Mouse (Mus musculus): ENCODE results near the gene Lifr.

The Lifr gene

DNA sequence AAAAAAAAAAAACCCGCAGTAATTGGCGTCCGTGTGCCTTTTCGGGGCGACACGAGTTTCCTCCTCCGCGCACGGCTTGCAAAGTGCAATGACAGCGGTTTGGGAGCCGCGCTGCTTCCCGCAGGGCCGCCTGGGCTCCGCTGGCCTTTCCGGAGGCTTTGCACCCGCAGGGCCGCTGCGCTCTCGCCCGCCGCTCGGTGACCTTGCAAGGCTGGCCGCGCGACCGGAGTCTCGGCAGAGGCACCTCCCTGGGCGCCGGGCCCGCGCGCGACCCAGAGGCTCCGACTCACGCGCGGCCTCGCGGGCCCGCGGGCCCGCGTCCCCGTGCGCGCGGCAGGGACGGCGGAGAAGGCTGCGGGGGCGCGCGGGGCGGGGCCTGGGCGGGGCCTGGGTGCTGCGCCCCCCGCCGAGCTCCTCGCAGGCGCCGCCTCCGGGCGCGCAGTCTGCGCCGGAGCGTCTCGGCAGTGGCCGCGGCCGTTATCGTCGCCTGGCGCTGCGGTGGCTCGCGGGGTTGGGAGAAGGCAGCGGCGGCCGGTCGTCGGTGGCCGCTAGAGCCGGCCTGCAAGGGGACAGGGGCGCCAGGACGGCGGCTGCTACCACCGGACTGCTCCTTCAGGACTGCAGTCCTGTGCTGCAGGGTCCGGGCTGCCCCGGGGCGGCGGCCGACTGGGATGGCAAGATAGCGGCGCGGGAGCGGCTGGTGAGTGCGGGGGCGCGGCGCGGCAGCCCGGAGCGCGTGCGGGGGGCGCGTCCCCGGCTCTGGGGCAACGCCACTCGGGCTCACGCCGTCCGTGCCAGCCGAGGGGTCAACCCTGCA, 38.9 kb downstream of the Lifr start:
- peak; percentile 86 for DNase-seq (ENCODE audit: low spot score)

DNA sequence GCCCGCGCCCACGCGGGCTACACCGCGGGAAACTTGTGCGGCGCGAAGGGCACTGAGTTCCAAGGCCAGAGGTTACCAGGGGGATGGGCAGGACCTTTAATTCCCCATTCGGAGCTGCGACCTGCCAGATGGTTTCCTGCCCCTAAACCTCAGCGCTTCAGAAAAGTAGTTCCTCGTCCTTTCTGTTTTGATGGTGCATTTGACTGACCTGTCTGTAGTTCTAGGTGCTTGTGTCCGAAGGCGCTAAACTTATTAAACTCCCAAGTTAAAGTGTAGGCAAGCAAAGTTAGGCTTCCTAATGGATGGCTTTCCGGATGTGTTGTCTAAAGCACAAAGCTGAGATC, 39.5 kb downstream of the Lifr start:
- peak; percentile 65 for DNase-seq (ENCODE audit: low spot score)

DNA sequence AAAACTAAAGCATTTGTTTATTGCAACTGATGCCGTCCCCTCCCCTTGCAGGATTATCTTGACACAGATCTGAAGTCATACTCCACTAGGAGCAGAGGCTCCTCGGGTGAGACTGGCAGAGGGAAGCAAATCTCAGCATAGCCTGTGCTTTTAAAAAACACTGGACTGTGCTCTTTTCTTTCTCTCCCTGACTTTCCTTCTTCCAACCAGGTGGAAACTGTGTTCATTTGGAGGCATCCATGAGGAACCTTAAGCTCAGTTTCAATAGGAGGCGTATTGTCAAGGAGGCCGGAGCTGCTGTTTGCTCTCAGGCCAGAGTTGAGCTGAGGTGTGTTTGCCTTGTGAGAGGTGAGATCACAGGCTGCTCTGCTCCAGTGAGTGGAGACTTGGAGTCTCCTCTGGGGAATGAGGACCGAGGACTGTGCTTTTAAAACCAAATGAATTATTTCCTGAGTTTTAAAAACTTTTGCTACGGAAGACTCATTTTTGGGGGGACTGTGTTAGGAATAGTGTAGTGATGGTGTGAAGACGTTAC, 40.3 kb downstream of the Lifr start:
- DNase-seq (ENCODE audit: low spot score): peak; percentile 28

DNA sequence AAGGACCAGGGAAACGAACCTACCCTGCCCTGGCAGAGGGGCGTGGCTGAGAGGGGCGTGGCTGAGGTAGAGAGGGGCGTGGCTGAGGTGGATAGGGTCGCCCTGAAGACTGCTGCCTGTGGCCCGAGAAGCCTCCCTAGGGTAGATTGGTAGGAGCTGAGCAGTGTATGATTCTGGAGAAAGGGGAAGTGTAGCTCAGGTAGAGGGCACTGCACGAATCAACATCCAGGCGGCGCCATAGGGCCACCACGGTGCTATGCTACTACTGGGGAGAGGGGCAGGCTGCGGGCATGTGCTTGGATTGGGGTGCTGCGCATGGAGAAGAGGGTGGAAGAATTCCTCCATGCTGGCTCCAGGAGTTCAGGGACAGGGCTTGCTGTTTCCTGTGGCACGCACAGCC, 42.3 kb downstream of the Lifr start:
- DNase-seq (ENCODE audit: low spot score): peak; percentile 27

DNA sequence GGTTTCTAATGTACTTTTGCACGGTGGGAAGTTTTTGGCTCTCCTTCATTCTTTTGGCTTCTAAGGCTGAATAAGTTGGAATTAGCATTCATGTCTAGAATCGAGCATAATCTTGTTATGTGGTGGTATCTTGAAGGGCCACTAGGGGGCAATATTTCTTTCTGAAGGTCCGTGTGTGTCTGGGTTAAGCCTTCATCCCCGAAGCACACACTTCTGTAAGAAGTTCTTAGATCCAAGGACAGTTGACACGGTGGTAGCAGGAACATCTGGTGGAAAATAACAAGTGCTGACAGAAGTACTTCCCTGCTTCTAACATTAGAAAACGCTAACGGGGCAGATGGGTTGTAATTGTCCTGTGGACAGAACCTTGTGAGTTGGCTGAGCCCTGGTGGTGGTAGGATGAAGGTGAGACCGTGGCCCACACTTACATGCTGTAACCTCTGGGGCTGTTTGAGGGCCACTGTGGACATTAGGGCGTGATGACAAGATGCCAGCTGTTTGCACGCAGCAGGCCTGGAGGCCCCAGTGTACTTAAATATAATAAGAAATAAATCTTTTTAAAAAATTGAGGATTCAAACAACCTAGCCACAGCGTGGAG, 44.1 kb downstream of the Lifr start:
- DNase-seq (ENCODE audit: low spot score): peak; percentile 81

DNA sequence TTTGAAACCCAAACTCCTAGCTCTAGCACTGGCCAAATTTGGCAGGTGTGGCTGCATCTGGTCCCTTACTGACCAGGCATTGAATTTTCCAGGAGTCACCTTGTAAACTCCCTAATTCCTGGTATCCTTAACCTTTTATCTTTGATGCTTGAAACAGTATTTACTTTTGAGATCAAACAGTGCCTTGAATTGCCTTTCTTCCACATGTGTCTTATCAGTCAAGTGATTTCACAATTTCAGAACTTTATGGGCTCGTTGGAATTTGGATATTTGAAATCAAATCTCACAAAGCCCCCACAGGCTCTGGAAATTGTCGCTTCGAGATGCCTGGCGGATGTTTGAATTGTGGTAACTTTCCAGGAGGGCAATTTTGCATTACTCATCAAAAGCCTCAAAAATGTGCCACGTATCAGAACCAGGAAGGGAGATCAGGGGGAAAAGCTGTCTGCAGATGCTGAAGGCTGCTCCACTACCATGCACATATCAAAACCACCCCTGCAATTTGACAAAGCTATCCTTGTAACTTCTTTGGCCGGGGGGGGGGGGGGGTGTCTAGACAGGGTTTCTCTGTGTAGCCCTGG, 45.7 kb downstream of the Lifr start:
- no peak for DNase-seq (ENCODE audit: low spot score)

DNA sequence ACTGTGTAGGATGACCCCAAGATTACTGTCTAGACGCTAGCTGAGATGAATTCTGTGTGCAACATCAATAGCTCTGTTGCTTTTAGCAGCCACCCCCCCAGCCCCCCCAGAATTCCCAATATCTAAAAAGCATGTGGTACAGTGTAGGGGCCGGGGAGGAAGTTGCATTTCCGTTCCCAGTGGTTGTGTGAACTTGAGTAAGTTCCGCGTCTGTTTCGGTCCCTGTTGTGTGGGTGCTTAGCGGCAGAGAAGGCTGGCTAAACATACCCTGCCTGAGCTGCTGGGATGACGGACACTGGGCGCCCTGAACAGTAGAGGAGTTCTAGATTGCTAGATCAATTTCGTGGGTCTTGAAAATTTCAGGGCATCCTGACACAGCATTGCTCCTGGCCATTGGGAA, 46.5 kb downstream of the Lifr start:
- DNase-seq (ENCODE audit: low spot score): no peak

DNA sequence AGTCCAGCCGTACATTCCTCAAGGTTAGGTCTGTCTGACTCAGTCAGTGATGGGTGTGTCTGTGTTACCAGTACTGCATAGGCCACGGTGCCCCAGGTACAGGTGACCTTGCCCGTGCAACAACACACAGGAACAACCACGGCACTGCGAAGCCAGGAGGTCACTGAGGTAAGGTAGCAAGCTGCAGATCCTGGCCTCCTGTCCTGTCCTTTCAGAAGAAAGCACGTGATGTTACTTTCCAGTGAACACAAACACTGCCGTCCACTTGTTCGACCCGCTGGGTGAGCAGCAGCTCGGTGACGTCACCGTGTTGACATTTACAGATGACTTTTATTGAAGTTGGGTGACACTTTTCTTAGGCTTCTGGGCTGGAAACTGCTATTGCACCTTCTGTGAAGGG, 47.2 kb downstream of the Lifr start:
- no peak for DNase-seq (ENCODE audit: low spot score)

DNA sequence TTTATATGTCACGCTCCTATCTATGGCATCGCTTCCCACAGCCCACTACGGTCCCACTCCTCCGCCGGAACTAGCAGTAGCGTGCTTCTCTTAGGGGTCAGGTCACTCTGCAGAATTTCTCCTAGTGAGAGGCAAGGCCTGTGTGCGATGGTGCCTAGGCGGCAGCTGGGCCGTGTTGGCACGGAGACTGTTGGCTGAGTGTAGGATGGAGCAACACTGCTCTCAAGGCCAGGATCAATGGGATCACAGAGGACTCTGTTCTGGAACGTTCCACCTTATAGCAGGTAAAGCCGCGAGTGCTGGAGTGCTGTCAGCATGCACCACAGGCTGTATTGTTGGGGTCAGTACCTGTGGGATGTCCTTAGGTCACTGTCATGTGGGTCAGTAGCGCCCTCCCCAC, 48.1 kb downstream of the Lifr start:
- no peak for DNase-seq (ENCODE audit: low spot score)

DNA sequence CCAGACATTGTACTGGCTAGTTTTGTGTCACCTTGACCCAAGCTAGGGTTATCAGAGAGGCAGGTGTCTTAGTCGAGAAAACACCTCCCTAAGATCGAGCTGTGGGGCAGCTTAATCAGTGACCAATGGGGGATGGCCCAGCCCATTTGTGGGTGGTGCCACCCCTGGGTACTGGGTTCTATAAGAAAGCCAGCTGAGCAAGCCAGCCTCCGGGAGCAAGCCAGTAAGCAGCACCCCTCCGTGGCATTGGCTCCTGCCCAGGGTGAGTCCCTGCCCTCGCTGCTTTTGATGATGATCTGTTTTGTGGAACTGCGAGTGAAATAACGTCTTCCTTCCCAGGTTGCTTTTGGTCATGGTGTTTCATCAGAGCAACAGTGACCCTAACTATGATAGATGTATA, 49.9 kb downstream of the Lifr start:
- DNase-seq (ENCODE audit: low spot score): no peak

DNA sequence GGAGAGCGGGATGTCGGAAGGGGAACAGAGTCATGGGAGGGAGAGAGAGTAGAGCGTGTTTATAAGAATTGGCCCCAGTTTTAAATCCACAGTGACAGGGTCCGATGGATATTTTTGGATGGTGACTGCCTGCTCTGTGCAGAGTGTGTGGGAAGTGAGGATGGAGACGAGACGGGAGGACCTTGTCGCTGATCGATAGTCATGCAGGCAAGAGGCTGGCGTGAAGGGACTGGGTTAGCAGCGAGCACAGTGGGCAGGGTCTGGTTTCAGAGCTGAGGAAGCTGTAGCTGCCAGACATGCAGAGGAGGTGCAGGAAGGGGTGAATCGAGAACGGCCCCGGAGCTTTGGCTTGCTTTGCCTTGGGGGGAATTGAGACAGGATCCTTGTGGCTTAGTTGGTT, 50.8 kb downstream of the Lifr start:
- no peak for DNase-seq (ENCODE audit: low spot score)

DNA sequence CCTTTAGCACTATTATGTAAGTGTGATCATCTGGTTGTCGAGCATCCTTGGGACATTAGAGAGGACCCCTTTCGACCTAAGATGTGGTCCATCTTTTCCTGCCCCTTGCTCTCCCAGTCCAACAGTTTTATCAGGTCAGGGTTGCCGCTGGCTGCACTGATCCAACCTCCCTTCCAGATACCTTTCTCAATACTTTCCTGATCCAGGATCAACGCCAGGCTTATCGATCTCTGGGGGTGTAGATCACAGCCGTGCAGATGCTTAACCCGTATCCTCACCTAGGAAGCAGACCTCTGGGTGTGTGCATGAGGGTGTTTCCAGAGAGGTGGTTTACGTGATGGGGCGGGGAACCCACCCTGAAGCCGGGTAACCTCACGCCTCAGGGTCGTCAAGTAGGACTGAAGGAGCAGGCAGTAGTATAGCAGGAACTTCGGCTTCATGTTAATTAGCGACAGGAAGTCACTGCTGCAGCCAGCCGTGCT, 53.3 kb downstream of the Lifr start:
- no peak for DNase-seq (ENCODE audit: low spot score)

DNA sequence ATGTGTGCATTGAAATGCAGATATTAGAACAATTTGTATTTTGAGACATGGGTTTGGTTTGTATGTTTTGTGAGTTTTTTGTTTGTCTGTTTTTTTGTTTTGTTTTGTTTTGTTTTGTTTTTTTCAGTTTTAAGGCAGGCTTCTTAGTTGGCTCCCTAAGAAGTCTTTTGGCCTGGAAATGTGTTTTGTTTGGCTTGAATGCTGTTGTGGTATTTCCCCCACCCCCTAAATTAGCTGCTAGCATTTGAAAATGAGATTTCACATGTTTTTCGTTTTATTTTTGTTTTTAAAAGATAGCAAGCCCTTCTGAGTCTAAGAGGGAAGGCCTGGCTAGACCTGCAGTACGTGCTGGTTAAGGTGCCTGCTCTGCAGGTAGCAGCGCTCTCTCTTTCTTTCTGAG, 54.1 kb downstream of the Lifr start:
- no peak for DNase-seq (ENCODE audit: low spot score)

DNA sequence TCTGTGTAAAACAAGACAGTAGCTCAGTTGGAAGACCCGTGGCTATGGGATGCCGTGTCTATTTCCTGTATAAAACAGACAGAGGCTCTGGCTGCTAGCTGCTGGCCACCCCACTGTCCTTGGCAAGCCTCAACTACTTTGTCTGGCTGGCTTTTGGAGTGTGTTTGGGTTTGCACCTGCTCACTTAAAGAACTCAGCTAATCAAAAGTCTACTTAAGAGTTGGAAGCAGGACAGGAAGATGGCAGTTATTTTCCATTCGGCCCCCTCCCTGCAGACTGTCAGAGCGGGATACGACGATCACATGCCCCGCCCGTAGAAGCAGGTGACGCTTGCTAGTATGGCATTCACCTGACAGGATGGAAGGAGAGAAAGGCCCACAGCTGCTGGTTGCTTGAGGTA, 54.5 kb downstream of the Lifr start:
- no peak for DNase-seq (ENCODE audit: low spot score)

DNA sequence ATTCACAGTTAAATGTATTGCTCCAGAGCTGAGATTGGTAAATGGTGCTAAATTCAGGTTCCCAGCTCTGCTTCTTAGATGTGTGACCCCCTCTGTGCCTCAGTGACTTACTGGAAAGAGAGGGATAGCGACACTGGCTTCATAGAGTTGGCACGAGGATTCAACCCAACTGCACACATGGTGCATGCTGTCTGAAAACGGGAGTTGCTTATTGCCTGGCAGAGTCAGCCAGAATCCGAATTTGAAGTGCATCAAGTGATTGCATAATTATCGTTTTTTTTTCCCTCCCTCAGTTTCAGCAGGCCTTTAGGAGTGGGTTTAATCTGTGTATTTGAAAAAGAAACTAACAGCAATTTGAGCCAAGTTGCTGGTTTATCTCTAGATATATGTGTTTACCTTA, 55.1 kb downstream of the Lifr start:
- DNase-seq (ENCODE audit: low spot score): no peak

DNA sequence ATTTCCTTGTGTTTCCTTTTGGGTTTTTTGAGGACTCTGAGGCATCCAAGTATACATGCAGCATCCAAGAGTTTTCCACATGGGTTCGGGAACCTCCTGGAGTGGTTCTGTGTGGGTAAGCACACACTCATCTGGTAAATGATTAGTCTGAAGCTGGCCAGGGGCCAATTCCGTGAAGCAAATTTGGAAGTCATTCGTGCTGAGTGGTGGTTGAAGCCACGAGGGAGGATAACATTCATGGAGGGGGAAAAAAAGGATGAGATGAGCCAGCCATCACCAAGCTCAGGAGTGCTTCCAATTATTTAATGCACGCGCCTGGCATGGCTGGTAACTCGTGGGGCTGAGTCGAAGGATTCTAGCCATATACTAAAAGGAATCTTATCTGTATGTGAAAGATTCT, 56.1 kb downstream of the Lifr start:
- no peak for DNase-seq (ENCODE audit: low spot score)

DNA sequence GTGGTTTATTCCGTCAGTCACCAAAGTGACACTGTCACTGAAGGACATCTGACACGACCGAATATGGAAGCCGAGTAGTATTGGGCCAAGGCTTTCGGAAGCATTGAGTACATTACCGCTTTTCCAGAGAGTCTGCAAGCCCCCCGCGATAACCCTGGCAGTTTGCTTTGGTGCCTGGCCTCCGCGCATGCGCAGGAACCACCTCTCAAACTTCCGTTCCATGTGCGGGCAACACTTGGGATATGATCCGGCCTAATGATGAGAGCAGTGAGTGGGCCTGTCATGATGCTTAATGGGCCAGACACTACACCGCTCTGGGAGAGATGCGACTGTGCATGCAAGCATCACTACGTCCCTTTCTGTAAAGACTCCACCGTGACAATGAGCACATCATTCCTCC, 59.4 kb downstream of the Lifr start:
- DNase-seq (ENCODE audit: low spot score): no peak

DNA sequence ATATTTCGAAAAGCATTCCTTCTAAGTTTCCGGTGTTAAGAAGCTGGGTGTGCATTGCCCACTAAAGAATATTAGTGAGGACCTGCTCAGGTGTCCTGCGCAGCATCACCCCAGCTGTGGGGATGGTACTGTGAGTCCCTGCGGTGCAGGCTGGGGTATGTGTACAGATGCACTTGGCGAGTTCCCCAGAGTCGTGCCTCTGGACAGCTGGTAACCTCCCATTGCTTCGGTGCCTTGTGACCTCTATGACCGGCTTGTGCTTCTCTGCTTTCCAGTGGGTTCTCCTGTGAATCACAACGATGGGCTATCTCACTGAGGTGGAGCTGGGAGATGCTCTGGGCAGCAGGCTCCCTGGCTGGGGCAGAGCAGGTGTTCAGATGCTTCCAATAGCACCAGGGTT, 60.2 kb downstream of the Lifr start:
- no peak for DNase-seq (ENCODE audit: low spot score)

DNA sequence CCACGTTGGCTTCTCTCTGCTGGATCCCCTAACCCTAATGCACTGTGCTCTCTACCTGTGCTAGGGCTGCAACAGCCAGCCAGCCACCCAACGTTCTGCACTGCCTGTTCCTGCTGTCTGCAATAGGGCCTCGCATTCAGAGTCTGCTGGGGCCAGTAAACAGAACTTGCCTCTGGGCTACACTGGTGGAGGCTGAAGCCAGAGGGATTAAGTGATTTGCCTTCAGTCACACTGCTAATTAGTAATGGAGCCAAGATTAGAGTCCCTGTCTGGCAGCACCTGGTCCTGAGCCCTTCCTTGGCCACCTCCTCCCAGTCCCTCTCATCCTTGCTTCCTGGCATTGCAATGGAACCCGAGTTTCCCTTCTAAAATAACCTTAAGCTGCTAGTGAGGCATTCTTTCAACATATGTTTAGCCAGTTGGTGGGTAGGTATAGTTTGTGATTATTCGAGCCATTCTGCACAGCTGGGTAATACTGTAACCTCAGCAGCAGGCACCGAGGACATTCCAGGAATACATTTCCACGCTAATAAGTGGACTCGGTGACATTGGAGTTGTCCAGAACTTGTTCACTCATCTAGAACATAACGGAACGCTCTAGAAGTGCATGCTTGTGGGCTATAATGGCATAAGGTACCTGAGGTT, 61.8 kb downstream of the Lifr start:
- DNase-seq (ENCODE audit: low spot score): no peak

DNA sequence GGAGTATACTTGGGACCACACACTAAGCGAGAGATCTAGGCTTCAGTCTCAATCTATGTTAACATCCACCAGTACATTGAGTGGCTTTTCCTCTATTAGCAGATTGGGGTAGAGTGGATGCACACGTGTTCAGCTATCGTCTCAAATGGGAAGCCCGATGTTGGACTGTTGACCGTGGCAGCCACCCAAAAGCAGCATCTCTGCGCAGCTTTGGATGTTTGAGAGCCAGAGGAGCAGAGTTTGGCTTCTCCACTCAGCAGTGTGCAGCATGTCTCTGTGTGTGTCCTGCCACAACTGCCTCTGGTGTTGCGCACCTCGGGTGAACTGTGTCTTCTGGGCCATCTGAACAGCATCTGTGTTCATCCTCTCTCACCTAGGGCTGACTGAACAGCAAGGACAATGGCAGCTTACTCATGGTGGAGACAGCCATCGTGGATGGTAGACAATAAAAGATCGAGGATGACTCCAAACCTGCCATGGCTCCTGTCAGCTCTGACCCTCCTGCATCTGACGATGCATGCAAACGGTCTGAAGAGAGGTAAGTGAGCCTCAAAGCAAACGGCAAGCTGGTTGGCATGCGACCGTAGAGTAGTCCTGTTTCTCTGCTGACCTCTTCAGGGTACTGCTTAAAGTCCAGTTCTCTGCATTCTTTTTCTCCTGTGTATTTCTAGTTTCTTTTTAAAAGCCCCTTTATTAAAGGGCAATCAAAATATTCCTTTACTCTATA, 63.8 kb downstream of the Lifr start:
- DNase-seq (ENCODE audit: low spot score): no peak

DNA sequence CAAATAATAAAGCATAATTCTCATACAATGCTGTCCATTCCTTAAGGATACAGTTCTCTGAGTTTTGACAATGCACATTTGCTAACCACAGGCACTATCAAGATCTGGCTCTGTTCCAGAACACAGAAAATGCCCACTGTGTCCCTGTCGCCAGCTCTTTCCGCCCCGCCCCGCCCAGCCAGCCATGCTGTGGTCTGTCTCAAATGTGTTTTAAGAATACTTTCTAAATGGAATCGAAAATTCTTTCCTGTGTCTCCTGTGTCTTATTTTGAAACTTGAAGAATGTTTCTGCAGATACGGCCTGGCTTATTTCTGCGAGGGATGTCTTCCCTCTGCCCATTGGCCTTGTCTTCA, 64.3 kb downstream of the Lifr start:
- no peak for DNase-seq (ENCODE audit: low spot score)

DNA sequence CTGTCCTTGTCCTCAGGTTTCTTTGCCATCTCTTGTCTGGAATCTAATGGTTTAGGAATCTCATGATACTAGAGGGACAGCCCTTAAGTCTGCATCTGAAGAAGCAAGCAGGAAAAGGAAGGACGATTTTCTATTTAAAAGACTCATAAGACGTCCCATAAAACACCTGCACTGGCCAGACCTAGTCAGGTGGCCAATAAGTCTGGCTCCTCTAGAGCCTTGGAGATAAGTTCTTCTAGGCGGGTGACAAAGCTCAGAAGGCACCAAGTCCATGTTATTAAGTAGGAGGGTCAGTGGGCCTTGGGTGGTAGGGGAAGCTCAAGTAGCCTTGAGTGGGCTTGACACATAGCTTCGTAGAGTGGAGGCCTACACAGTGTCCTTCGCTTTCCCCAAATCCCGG, 67.2 kb downstream of the Lifr start:
- no peak for DNase-seq (ENCODE audit: low spot score)
